Mouse (Mus musculus) ZHBTc4 (cell line): ENCODE measurements around the gene Upb1.
A peak's percentile ranks its signal among the peaks of the same experiment; 100 is the strongest.
"Not testable (repeated sequence)": the region's sequence is repeated elsewhere in the genome, so short reads cannot be mapped to it uniquely, and the experiment has no call there.

Source experiments
- DNase-seq: peaks from one replicate; pipeline ENCODE4 v3.0.0-alpha.2; 2011; ENCODE audit warnings: low read depth, low spot score

The Upb1 gene

DNA sequence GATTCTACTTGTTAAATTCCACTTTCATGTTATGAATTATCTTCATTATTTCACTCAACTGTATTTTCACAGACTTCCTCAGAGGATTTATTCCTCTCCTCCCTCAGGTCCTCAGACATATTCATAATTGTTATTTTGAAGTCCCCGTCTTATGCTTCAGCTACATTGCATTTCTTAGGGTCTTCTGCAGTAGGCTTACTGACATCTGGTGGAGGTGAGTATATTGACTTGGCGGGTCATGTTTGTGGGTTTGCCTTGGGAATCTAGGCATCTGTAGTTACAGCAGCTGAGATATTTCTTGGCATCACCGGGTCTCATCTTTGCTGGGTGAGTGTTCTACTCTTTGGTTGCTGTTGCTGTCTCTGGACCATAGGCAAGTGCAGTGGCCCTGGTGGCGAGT is at the start of gene Upb1:
TSS of gene Upb1 (plus strand) at position 158 of the 400 bp plus-strand sequence.
- DNase-seq = no peak

DNA sequence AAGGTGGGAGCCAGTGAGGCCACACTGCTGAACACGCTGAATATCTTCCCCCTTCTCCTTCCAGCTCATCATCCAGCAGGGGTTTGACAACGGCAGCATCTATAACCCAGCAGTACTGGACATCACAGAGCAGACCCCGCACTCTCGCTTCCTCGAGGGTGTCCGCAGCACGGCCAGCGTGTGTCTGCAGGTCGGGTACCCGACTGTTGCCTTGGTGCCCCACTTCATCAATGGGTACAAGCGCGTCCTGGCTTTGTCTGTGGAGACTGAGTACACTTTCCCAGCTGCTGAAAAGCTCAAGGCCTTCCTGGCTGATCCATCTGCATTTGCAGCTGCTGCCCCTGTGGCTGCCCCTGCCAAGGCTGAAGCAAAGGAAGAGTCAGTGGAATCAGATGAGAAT is 48.4 kb upstream of the Upb1 start:
- no peak for DNase-seq

DNA sequence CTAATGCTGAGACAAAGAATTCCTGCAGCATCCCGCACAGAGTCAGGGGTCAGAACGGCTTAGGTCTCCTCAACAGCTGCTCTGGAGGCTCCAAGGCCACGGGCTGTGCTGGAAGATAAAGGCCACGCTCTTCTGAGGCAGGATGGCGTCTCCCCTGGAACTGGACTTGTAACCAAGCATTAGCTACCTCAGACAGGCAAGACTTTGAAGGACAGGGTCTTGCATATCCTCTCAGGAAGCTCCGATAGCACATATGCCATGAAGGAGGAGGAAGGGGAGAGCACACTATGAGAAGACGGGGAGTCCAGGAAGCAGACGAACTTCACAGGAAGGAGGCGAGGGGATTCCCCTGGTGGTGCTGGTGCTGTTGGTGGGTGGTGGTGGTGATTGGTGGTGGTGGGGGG is 47.1 kb upstream of the Upb1 start:
- not testable (repeated sequence) for DNase-seq

DNA sequence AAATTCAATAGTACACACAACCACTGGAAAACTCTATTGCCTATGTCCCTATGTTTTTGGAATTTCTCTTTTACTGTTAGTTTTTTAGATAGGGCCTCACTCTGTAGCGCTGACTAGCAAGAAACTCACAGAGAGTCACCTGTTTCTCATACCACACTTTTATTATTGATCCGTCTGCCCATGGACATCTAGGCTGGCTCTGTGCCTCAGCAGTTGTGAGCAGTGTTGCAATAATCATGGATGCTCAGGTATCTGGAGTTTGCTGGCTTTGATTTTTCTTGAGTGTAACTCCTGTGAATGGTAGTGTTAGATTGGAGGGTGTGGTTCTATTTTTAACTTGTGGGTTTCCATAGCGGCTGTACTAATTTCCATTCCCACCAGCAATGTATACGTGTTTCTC is 45.6 kb upstream of the Upb1 start:
- DNase-seq = no peak

DNA sequence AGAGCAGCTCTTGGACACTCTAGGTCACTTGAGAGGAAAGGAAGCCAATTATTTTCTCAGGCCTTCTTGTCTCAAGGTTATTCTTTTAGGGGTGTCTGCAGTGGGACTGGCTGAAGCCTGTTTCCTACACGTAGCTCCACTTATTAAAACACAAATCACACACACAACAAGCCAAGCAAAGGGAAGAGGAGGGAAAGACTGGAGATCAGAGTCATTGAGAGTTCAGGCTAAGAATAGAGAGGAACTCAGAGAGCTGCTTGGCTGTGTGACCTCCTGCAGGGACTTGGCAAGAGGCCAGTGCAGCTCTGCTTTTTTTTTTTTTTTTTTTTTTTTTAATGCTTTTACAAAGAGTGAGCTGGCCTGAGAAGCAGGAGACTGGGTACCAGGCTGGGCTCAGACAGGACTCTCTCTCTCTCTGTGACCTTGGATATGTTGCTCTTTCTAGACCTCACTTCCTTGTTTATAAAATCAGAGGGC is 36.7 kb upstream of the Upb1 start:
- peak; percentile 28 for DNase-seq

DNA sequence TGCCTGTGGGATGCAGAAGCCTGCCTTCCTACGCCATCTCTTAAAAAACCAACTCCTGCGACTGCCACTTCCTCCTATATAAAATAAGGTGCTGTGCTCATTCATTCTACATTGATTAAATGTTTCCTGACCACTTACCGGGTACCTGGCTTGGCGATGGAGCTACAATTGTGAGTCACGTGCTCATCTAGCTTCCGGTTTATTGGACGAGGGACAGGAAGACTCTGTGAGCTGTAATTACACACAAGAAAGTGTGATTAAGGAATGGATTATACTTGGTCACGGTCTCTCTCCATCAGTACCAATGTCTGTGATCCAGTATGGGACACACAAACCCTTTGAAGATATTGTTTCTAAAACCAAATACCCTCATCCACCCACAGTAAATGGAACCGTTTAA is 36.1 kb upstream of the Upb1 start:
- DNase-seq = no peak

DNA sequence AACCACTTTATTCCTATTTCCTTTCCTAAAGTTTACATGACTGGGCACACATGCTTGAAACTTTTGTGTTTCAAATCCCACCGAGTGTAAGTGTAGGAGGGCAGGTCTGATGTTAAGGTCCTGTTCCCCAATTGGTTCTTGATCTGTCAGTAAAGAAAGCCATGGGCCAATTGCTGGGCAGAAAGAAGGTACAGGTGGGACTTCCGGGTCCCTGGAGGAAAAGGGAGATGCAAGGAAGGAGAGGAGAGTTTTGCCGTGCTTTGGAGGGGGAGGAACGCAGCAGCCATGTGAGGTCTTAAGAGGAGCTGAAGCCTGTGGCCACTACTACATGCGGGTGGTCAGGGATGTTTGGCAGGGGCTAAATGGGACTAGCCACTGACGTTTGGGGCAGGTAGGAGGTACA is 35.7 kb upstream of the Upb1 start:
- DNase-seq = peak; percentile 47

DNA sequence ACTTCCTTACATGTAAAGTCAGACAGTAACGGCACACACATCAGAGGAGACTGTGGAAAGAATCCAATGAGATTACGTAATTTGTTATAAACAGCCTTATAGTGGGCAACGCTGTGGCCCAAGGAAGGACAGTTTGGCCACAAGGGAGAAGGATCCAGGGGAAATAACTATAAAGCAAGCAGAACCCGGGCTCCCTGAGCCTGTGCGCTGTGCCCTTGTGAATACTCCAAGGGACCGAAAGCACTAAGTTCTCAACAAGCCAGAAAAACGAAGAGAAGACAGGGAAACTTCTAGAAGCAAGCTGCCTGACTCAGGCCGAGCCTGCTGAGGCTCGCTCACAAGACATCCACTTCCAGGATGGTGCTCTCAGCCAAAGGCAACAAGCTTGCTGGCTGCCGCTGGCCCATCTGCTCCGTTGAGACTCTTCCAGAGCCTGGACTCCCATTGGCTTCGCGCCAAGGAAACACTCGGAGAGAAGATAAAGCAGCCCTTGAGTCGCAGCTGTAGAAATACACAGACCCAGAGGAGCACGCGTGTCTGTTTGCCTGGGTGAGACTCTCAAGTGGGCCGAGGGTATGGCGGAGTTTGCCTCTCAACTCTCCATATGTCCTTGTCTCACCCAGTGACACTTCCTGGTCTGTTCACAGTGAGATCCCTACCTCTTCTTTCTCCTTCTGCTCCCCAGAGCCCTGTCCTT is 27.1 kb upstream of the Upb1 start:
- DNase-seq = not testable (repeated sequence)

DNA sequence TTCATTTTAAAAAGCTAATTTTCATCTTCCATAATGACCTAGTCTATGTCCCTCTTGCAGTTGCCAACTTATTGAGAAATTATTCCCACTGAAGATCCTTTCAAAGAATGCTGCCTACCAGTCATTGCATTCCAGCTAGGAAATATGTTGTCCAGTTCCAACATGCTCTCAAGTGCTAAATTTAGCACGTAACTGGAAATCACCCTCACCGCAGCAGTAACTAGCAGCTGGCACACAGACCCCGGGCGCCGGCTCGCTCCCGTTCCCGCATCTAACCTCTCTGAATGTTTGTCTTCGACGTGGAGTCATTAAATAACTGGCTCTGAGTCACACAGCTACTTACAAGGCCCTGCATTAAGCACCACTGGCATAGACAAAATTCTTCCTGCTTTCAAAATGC is 22.2 kb upstream of the Upb1 start:
- no peak for DNase-seq

DNA sequence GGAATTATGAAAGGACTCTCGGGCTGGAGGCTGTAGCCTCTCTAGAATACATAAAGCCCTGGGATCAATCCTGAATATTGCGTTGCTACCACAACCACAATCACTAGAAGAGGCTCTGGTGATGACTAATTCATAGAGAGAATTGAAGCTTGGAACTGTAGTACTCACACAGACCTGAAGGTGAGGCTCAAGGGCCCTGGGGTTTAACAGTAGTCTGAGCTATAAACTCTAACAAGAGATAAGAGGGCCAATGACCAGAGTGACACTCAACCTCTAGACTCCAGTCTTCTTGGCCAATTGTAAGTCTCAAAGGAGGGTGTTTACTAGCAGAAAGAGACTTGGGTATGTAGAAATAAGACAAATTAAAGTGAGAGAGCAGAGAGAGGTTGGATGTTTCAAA is 10.8 kb upstream of the Upb1 start:
- no peak for DNase-seq

DNA sequence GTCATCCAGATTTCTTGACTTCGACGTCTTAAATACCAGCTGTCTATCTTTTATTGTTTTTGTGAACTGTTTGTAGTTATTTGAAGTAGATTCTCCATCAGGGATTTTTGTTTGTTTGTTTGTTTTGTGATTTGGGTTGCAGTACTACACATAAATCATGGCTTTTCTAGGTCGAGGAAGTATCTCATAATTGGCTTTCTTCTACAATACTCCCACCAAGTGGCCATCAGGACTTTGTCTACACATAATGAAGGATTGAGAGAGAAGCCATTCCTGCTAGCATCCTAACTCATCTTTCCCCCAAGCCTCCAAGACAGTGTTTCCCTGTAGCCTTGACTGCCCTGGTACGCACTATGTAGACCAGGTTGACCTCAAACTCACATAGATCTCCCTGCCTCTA is 10.1 kb upstream of the Upb1 start:
- DNase-seq = no peak

DNA sequence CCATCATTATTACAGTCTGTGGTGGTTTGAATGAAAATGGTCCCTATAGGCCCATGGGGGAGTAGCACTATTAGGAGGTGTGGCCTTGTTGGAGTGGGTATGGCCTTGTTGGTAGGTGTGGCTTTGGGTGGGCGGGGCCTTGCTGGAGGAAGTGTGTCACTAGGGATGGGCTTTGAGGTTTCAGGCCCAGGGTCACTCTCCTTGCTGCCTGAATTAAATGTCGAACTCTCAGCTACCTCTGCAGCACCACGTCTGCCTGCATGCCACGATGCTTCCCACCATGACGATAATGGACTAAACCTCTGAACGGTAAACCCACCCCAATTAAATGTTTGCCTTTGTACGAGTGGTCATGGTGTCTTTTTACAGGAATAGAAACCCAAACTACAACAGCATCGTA is 6.1 kb upstream of the Upb1 start:
- DNase-seq = peak; percentile 21

DNA sequence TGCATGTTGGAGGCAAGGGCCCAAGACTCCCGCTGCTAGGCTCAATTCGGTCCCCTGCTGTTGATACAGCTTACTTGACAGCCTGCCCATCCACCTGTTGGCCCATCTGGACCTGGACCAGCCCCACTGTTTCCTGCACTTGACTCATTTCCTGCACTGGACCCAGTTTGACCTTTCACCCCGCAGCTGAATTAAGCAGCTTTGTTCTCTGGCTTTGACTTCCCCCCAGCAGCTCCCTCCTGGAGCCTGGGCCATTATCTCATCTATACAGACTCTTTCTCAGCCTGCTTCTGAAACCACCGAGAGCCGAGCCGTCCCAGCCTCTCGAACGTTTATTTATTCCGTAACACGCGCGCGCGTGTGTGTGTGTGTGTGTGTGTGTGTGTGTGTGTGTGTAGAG is 3.9 kb upstream of the Upb1 start:
- DNase-seq = no peak

DNA sequence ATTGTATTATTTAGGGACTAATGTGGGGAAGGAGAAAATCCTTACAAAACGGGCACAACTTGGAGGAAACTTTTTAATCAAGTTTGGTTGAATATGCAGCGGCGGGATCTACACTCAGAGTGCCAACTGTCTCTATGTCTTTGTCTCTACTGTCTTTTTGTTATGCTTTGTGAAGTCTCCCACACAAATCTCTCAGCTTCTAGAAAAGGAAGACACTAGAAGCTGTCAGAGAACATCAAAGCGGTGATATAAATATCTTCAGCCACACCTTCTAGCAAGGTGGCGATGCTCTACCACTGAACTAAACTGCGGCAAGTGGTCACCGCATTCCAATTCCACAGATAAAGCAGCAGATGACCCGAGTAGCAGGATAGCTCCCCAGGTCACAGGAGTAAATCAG is 5.0 kb downstream of the Upb1 start:
- no peak for DNase-seq

DNA sequence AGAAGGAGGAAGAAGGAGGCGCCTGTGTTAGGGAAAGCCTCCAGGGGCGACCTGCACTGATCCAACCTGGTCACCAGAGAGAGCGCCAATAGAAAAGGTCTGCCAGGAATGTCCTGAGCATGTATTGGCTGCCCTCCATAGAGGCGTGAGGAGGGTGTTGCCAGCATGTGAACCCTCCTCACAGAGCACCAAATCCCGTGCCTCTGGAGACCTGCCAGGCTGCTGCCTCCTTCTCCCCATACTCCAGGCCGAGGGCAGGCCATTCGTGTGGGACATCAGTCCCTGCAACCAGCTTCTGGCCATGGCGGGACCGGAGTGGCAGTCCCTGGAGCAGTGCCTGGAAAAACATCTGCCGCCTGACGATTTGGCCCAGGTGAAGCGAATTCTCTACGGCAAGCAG is 5.8 kb downstream of the Upb1 start:
- peak; percentile 51 for DNase-seq

DNA sequence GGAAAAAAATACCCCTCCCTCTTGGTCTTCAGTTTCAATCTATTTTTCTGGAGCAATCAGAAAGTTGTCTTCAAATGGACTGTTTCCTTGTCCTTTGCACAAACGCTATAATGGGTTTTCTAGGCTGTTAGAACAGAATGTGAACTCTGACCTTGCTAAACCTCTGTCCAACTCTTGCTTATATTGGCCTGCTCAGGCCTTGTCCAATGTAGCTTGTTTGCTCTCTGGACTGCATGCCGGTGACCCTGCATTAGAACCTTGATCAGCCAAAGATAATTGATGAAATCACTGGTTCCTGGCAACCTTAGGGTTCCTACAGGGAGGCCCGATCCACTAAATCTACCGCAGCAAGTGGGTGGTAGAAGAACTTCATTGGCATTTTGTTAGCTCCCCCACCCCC is 6.8 kb downstream of the Upb1 start:
- DNase-seq = no peak

DNA sequence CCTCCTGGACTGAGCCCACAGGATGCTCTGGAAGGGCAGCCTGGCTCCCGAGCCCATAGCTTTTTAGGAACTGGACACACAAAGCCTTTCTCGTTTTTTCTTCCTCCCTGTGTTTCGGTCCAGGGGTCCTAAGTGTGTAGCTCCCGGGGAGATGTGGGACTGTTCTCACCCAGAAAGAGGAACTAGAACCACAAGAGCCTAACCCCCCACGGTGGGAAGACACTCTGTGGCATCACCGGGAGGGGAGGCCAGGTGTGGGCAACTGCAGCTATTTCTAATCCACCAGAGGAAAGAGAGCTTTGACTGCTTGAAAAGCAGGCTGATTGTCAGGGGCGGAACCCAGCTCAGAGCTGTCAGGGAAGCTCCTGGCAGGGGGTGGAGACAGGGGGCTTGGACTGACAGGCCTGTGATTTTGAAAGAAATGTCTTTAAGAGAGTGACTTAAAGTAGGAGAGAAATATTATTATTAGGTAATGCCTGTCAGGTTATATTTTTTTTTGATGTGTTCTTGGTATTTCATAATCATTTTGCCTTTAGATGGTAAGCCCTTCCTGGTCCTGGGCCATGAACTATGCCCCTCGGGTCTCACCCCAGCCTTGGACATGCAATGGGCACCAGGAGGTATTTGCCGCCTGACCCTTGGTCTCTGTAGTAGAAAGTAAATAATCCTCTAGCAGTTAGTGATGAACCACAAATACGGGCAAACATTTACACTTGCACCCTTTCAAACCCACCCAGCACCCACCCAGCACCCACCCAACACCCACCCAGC is 10.6 kb downstream of the Upb1 start:
- not testable (repeated sequence) for DNase-seq

DNA sequence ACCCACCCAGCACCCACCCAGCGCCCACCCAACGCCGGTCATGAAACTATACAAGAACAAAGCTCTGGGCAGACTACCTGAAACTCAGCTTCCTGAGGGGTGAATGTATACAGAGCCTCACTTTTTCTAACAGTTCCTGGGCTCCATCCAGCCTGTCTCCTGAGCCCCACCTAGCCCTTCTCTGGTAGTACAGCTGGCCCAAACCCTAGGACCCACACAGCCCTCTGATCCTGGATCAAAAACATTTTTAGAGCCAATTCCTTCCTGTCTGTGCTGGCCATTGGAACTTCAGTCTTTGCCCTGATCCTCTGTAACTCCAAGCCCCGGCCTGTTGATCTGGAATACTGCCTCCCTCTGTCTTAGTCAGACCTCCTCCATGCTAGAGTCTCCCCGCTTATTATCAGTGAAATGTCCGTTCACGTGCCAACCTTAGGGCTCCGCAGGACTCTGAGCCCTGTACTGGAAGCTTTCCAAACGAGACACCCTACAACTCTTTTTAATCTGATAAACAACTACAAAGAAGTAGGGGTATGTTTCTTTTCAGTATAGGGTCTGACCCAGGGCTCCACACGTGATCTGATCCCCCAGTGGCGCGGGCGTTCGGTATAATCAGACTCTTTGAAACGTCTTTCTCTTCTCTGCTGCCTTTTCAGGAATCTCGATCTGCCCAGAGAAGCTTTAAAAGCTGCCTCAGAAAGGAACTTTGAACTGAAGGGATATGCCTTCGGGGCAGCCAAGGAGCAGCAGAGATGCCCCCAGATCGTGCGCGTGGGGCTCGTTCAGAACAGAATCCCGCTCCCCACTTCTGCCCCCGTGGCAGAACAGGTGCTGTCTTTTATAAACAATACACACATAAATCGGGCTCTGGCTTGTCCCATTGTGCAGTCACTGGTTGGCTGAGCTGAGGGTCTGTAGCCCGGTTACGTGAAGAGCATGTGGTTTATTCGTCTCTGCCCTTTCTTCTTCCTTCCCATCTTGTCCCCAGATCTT is 11.5 kb downstream of the Upb1 start:
- no peak for DNase-seq

DNA sequence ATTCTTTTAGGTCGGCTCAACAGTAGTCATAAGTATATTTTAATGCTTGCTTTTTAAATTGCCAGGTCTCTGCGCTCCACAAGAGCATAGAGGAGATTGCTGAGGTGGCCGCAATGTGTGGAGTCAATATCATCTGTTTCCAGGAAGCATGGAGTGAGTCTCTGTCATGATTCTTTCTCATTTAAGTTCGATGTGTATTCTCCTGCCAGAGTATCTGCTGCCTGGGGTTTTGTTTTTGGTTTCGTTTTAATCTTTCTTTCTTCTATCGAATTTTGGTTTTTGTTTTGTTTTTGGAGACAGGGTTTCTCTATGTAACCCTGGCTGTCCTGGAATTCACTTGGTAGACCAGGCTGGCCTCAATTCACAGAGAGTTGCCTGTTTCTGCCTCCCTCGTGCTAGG is 14.0 kb downstream of the Upb1 start:
- DNase-seq = no peak

DNA sequence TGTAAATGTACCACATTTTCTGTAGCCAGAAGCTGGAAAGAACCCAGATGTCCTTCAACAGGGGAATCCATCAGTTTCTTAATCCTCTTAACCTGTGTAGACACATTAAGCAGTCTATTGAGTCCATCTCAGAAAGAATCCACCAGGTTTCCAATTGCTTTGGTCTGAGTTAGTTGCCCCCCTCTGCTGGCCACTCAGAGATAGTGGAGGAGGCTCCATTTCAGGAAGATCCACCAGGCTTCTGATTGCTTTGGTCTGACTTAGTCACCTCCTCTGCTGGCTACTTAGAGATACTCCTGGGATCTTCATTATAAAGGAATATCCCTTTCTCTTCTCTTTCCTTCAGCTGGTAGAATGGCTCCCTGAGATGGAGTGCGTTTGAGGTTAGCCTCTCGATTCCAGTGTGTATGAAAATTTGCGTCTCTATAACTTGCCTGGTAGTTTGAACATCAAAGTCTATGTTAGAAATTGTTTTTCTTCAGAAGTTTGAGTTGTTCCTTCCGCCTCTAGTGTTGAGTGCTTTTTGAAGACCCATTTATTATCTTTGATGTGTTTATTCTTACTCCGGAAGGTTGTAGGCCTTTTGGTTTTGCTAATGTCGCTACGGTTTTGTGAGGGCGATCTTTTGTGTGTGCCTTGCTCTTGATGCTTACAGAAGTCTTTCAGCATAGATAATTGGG is 16.6 kb downstream of the Upb1 start:
- DNase-seq = peak; percentile 47

DNA sequence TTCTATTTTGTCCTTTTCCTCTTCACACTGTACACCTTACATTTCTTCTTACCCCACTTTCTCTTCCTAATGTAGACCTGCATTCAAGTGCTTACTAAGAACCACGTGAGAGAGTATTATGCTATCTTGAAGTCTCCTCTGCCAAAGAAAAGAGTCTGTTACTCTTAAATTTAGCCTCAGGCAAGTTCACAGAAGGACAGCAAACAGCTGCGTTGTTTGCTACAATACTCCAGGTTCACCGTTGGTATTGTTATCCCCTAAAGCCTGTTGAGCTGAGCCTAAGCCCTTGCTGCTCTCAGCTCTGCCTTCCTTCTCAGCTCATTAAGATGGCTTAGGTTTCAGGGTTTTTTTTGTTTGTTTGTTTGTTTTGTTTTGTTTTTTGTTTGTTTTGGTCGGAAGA is 17.8 kb downstream of the Upb1 start:
- peak; percentile 22 for DNase-seq
